Mouse (Mus musculus) kidney, embryonic 16.5 days (tissue): Measurements from ENCODE around the gene Piga. TPM values are rescaled to one million over a fixed set of nuclear protein-coding genes. Genes with fewer than 3 reads are reported as not detected.

Experiments used
- ATAC-seq: fragments of 200-750 bp; cut with Nextera tagmentation; 2 replicates; pipeline ENCODE4 v1.8.0; 2017; ENCODE audit warnings: moderate TSS enrichment; ENCODE audit not compliant: low FRiP score, low TSS enrichment
- H3K27ac ChIP-seq: fragments of 300-500 bp; sonication (generic); 2 replicates; pipeline ENCODE4 v1.5.1; 2014; ENCODE audit warnings: low read length
- H3K27me3 ChIP-seq: fragments of 300-500 bp; sonication (generic); 2 replicates; pipeline ENCODE4 v1.6.1; 2014; ENCODE audit warnings: low read length, control low read depth, mixed read lengths; ENCODE audit not compliant: insufficient read depth
- H3K36me3 ChIP-seq: fragments of 300-500 bp; sonication (generic); 2 replicates; pipeline ENCODE4 v1.6.1; 2014; ENCODE audit warnings: low read length, control low read depth, mixed read lengths; ENCODE audit not compliant: insufficient read depth
- H3K4me1 ChIP-seq: fragments of 300-500 bp; sonication (generic); 2 replicates; pipeline ENCODE4 v1.6.1; 2014; ENCODE audit warnings: low read length, control low read depth, mixed read lengths; ENCODE audit not compliant: insufficient read depth
- H3K4me2 ChIP-seq: fragments of 300-500 bp; sonication (generic); replicated peaks from 2 replicates; pipeline ENCODE4 v1.6.1; 2014; ENCODE audit warnings: low read depth, low read length
- H3K4me3 ChIP-seq: fragments of 300-500 bp; sonication (generic); 2 replicates; pipeline ENCODE4 v1.5.1; 2014; ENCODE audit warnings: mild to moderate bottlenecking, low read length
- H3K9ac ChIP-seq: fragments of 300-500 bp; sonication (generic); replicated peaks from 2 replicates; pipeline ENCODE4 v1.6.1; 2014; ENCODE audit warnings: low read length
- H3K9me3 ChIP-seq: fragments of 300-500 bp; sonication (generic); 2 replicates; pipeline ENCODE4 v1.6.1; 2016; ENCODE audit warnings: low read length, control low read depth
- WGBS: fragments of 180-500 bp; shearing (Covaris S2); extraction: QIAGEN DNeasy Blood & Tissue Kit; methylation state at CpG from one replicate; pipeline ENCODE4 v1.1.7; 2014; 5-methylcytosine and 5-hydroxymethylcytosine counted together
- polyA plus RNA-seq: library from polyadenylated mRNA; unstranded; fragments of >200 nt; fragmentation: Nextera tagmentation; extraction: Ambion mirVana; gene quantifications from 2 replicates; pipeline ENCODE4 v1.2.1, GENCODE M21; 2015

The Piga gene
- polyA plus RNA-seq, 1 experiment from 2014 or later: 14.7 TPM

- H3K27ac ChIP-seq: no peak overlapping the region
- WGBS: 74% methylated on average over 9 of the region's 9 CpGs
- H3K27me3 ChIP-seq: peaks cover 4% of the 10 kb centered on the region; the same call in 1 of the 2 replicates
- H3K9ac ChIP-seq: no peak overlapping the region
- H3K4me2 ChIP-seq: no peak overlapping the region
- 0 out of 2 replicates have a peak, but pooled peaks cover 2% of the 10 kb centered on the region for H3K9me3 ChIP-seq
- no peaks in the 10 kb centered on the region for H3K4me1 ChIP-seq
- no peak for ATAC-seq
- no peaks in the 10 kb centered on the region for H3K36me3 ChIP-seq
- no peak overlapping the region for H3K4me3 ChIP-seq
Measured at GRCm38 (mm10) chrX:164406133-164407022, 13.2 kb upstream of the Piga start.

- H3K27me3 ChIP-seq: peaks cover 4% of the 10 kb centered on the region; the same call in 1 of the 2 replicates
- ATAC-seq: no peak
- H3K36me3 ChIP-seq: no peaks in the 10 kb centered on the region
- H3K9me3 ChIP-seq: no peaks in the 10 kb centered on the region
- no peak overlapping the region for H3K27ac ChIP-seq
- no peak overlapping the region for H3K4me2 ChIP-seq
- no peak overlapping the region for H3K4me3 ChIP-seq
- H3K4me1 ChIP-seq: no peaks in the 10 kb centered on the region
- H3K9ac ChIP-seq: no peak overlapping the region
- WGBS: 67% methylated on average over 3 of the region's 3 CpGs
Measured at GRCm38 (mm10) chrX:164408301-164408927, 11.2 kb upstream of the Piga start.

- H3K4me3 ChIP-seq: no peak overlapping the region
- H3K9me3 ChIP-seq: no peaks in the 10 kb centered on the region
- no peak overlapping the region for H3K4me2 ChIP-seq
- no peaks in the 10 kb centered on the region for H3K4me1 ChIP-seq
- ATAC-seq: no peak
- WGBS: 62% methylated on average over 1 of the region's 1 CpGs
- H3K27me3 ChIP-seq: peaks cover 8% of the 10 kb centered on the region; the same call in 1 of the 2 replicates
- no peak overlapping the region for H3K9ac ChIP-seq
- no peak overlapping the region for H3K27ac ChIP-seq
- H3K36me3 ChIP-seq: no peaks in the 10 kb centered on the region
Measured at GRCm38 (mm10) chrX:164410562-164410961, 9.0 kb upstream of the Piga start.

- no peak overlapping the region for H3K9ac ChIP-seq
- H3K36me3 ChIP-seq: no peaks in the 10 kb centered on the region
- H3K4me3 ChIP-seq: no peak overlapping the region
- H3K9me3 ChIP-seq: no peaks in the 10 kb centered on the region
- ATAC-seq: no peak
- no peak overlapping the region for H3K27ac ChIP-seq
- WGBS: 88% methylated on average over 2 of the region's 2 CpGs
- peaks cover 4% of the 10 kb centered on the region; the same call in 1 of the 2 replicates for H3K4me1 ChIP-seq
- H3K4me2 ChIP-seq: no peak overlapping the region
- H3K27me3 ChIP-seq: peaks cover 8% of the 10 kb centered on the region
Measured at GRCm38 (mm10) chrX:164416803-164417202, 2.8 kb upstream of the Piga start.

GRCm38 (mm10) chrX:164418008-164418407, 1.6 kb upstream of the Piga start:
- no peak for ATAC-seq
- Histone ChIP-seq H3K27me3 (peaks cover 8% of the 10 kb centered on the region), H3K9ac (no peak overlapping the region), H3K9me3 (no peaks in the 10 kb centered on the region), H3K27ac (no peak overlapping the region), H3K36me3 (peaks cover 6% of the 10 kb centered on the region; the same call in 1 of the 2 replicates), H3K4me3 (no peak overlapping the region), H3K4me1 (peaks cover 4% of the 10 kb centered on the region; the same call in 1 of the 2 replicates), H3K4me2 (no peak overlapping the region)

- Histone ChIP-seq H3K4me3 (peak overlapping the region; percentile 66), H3K27ac (peak overlapping the region; percentile 35; the same call in 1 of the 2 replicates), H3K4me1 (peaks cover 4% of the 10 kb centered on the region; the same call in 1 of the 2 replicates), H3K4me2 (peak overlapping the region; percentile 55), H3K9me3 (no peaks in the 10 kb centered on the region), H3K36me3 (peaks cover 8% of the 10 kb centered on the region; the same call in 1 of the 2 replicates), H3K27me3 (peaks cover 3% of the 10 kb centered on the region), H3K9ac (peak overlapping the region; percentile 78)
- 19% methylated on average over 13 of the region's 13 CpGs for WGBS
- peak; percentile 20 for ATAC-seq
Measured at GRCm38 (mm10) chrX:164419955-164420354, 368 bp downstream of the Piga start.

GRCm38 (mm10) chrX:164420518-164420917, 931 bp downstream of the Piga start:
- Histone ChIP-seq H3K4me2 (peak overlapping the region; percentile 55), H3K4me3 (peak overlapping the region; percentile 66), H3K4me1 (peaks cover 4% of the 10 kb centered on the region; the same call in 1 of the 2 replicates), H3K27ac (no peak overlapping the region), H3K27me3 (peaks cover 3% of the 10 kb centered on the region), H3K9me3 (no peaks in the 10 kb centered on the region), H3K9ac (peak overlapping the region; percentile 78), H3K36me3 (peaks cover 8% of the 10 kb centered on the region; the same call in 1 of the 2 replicates)
- ATAC-seq: no peak
- whole genome bisulfite sequencing: 45% methylated on average over 3 of the region's 3 CpGs

- Histone ChIP-seq H3K36me3 (peaks cover 11% of the 10 kb centered on the region; the same call in 1 of the 2 replicates), H3K4me3 (no peak overlapping the region), H3K9me3 (no peaks in the 10 kb centered on the region), H3K27me3 (peaks cover 3% of the 10 kb centered on the region), H3K27ac (no peak overlapping the region), H3K9ac (no peak overlapping the region), H3K4me2 (no peak overlapping the region), H3K4me1 (peaks cover 4% of the 10 kb centered on the region; the same call in 1 of the 2 replicates)
- ATAC-seq: no peak
- 92% methylated on average over 1 of the region's 1 CpGs for WGBS
Measured at GRCm38 (mm10) chrX:164424821-164425220, 5.2 kb downstream of the Piga start.

GRCm38 (mm10) chrX:164427295-164427694, 7.7 kb downstream of the Piga start:
- ATAC-seq: no peak
- H3K27me3 ChIP-seq: no peaks in the 10 kb centered on the region; the same call in 1 of the 2 replicates
- no peak overlapping the region for H3K4me2 ChIP-seq
- no peak overlapping the region for H3K27ac ChIP-seq
- H3K36me3 ChIP-seq: peaks cover 22% of the 10 kb centered on the region
- H3K9me3 ChIP-seq: no peaks in the 10 kb centered on the region
- H3K4me1 ChIP-seq: no peaks in the 10 kb centered on the region
- WGBS: 94% methylated on average over 4 of the region's 4 CpGs
- H3K4me3 ChIP-seq: no peak overlapping the region
- no peak overlapping the region for H3K9ac ChIP-seq
